ENCODE assay signal across 8 mouse cellular contexts in the genomic region with DNA sequence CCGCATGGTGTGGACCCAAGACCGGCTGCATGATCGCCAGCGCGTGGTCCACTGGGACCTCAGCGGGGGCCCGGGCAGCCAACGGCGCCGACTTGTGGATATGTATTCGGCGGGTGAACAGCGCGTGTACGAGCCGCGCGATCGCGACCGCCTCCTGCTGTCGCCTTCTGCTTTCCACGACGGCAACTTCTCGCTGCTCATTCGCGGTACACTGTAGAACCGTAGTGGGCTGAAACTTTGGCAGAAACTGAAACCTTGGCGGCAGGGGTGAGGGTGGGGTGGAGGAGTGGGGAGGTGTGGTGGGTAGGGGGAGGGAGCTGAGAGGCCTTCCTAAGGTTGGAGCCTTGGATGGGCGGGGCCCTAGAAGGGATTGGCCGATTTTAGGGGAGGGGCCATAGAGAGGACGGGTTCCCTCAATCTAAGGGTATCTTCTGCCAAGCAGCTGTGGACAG. TPM values are rescaled to one million over a fixed set of nuclear protein-coding genes. Genes with fewer than 3 reads are reported as not detected.
A peak's percentile ranks its signal among the peaks of the same experiment; 100 is the strongest.
DNase-seq lines count a peak whose midpoint lies in the region; ATAC-seq and TF ChIP-seq lines count a peak whose summit lies in the region.

No protein-coding gene starts in this region.

- H3K9ac ChIP-seq in forebrain, embryonic 14.5 days (ENCODE audit: low read length) = peak overlapping the region; percentile 13; the same call in 1 of the 2 replicates
- peak overlapping the region; percentile 79 for H3K9ac ChIP-seq in limb, embryonic 13.5 days
- peak overlapping the region; percentile 57 for H3K9ac ChIP-seq in midbrain, embryonic 12.5 days (replicated peaks)
- H3K9ac ChIP-seq in stomach, embryonic 16.5 days (ENCODE audit: low read length) = peak overlapping the region; percentile 80

- H3K4me3 ChIP-seq in bone marrow macrophage, adult 2 months (ENCODE audit: insufficient read depth, low read length) = peak overlapping the region; percentile 60
- H3K4me3 ChIP-seq in forebrain, embryonic 14.5 days (ENCODE audit: low read depth, low read length) = peak overlapping the region; percentile 21
- H3K4me3 ChIP-seq in hindbrain, embryonic 10.5 days = peak overlapping the region; percentile 57
- peak overlapping the region; percentile 60 for H3K4me3 ChIP-seq in limb, embryonic 13.5 days
- H3K4me3 ChIP-seq in midbrain, embryonic 12.5 days = peak overlapping the region; percentile 42
- peak overlapping the region; percentile 69 for H3K4me3 ChIP-seq in stomach, embryonic 16.5 days (replicated peaks; ENCODE audit: low read length)

- TF ChIP-seq CTCF in bone marrow macrophage, adult 2 months (IDR thresholded peaks at IDR 0.05; ENCODE audit: low read depth, low read length) = no peak

- H3K9me3 ChIP-seq in forebrain, embryonic 14.5 days (replicated peaks; ENCODE audit: control insufficient read depth, low read length) = no peaks in the 10 kb centered on the region
- no peaks in the 10 kb centered on the region for H3K9me3 ChIP-seq in hindbrain, embryonic 10.5 days
- H3K9me3 ChIP-seq in limb, embryonic 13.5 days = no peaks in the 10 kb centered on the region
- no peaks in the 10 kb centered on the region for H3K9me3 ChIP-seq in midbrain, embryonic 12.5 days
- H3K9me3 ChIP-seq in stomach, embryonic 16.5 days (replicated peaks; ENCODE audit: control insufficient read depth, low read length) = no peaks in the 10 kb centered on the region

- WGBS in forebrain, embryonic 14.5 days = 1% methylated on average over 32 of the region's 32 CpGs
- 1% methylated on average over 32 of the region's 32 CpGs for WGBS in hindbrain, embryonic 10.5 days
- 1% methylated on average over 32 of the region's 32 CpGs for WGBS in limb, embryonic 13.5 days
- under 1% methylated on average over 32 of the region's 32 CpGs for WGBS in midbrain, embryonic 12.5 days
- WGBS in stomach, embryonic 16.5 days = under 1% methylated on average over 32 of the region's 32 CpGs

- H3K4me2 ChIP-seq in forebrain, embryonic 14.5 days (ENCODE audit: low read length) = peak overlapping the region; percentile 53
- peak overlapping the region; percentile 98 for H3K4me2 ChIP-seq in limb, embryonic 13.5 days (replicated peaks)
- H3K4me2 ChIP-seq in midbrain, embryonic 12.5 days (replicated peaks) = peak overlapping the region; percentile 70
- H3K4me2 ChIP-seq in stomach, embryonic 16.5 days (ENCODE audit: low read depth, low read length) = peak overlapping the region; percentile 93

- peak; percentile 66 for DNase-seq in MEL-GATA-1-ER (ENCODE audit: extremely low read depth, low read depth)
- peak; percentile 50 for DNase-seq in forebrain, embryonic 14.5 days (ENCODE audit: low spot score)
- peak; percentile 51 for DNase-seq in hindbrain, embryonic 10.5 days (ENCODE audit: low spot score)
- no peak for DNase-seq in layer of hippocampus, postnatal 36 days

- no peak overlapping the region for H3K27ac ChIP-seq in bone marrow macrophage, adult 2 months (ENCODE audit: insufficient read depth, low read depth, low read length)
- no peak overlapping the region for H3K27ac ChIP-seq in forebrain, embryonic 14.5 days (ENCODE audit: low read depth, low read length)
- peak overlapping the region; percentile 88 for H3K27ac ChIP-seq in hindbrain, embryonic 10.5 days
- H3K27ac ChIP-seq in limb, embryonic 13.5 days = peak overlapping the region; percentile 69; the same call in 1 of the 2 replicates
- no peak overlapping the region for H3K27ac ChIP-seq in midbrain, embryonic 12.5 days (replicated peaks)
- H3K27ac ChIP-seq in stomach, embryonic 16.5 days (ENCODE audit: low read length) = peak overlapping the region; percentile 97

- no peaks in the 10 kb centered on the region for H3K36me3 ChIP-seq in forebrain, embryonic 14.5 days (ENCODE audit: control insufficient read depth, insufficient read depth, low read length)
- peaks cover 26% of the 10 kb centered on the region for H3K36me3 ChIP-seq in hindbrain, embryonic 10.5 days
- peaks cover 26% of the 10 kb centered on the region for H3K36me3 ChIP-seq in limb, embryonic 13.5 days
- H3K36me3 ChIP-seq in midbrain, embryonic 12.5 days = 0 out of 2 replicates have a peak, but pooled peaks cover 5% of the 10 kb centered on the region
- H3K36me3 ChIP-seq in stomach, embryonic 16.5 days (ENCODE audit: control insufficient read depth, insufficient read depth, low read length) = no peaks in the 10 kb centered on the region; the same call in none of the 2 replicates

- H3K4me1 ChIP-seq in bone marrow macrophage, adult 2 months (ENCODE audit: control insufficient read depth, insufficient read depth, low read length) = peaks cover 17% of the 10 kb centered on the region
- H3K4me1 ChIP-seq in forebrain, embryonic 14.5 days (ENCODE audit: control insufficient read depth, insufficient read depth, low read length) = peaks cover 13% of the 10 kb centered on the region; the same call in 1 of the 2 replicates
- peaks cover 40% of the 10 kb centered on the region for H3K4me1 ChIP-seq in hindbrain, embryonic 10.5 days (replicated peaks)
- peaks cover 33% of the 10 kb centered on the region for H3K4me1 ChIP-seq in limb, embryonic 13.5 days
- peaks cover 26% of the 10 kb centered on the region for H3K4me1 ChIP-seq in midbrain, embryonic 12.5 days
- H3K4me1 ChIP-seq in stomach, embryonic 16.5 days (ENCODE audit: control insufficient read depth, insufficient read depth, low read length) = peaks cover 33% of the 10 kb centered on the region

- H3K27me3 ChIP-seq in forebrain, embryonic 14.5 days (replicated peaks; ENCODE audit: control insufficient read depth, insufficient read depth, low read length) = 0 out of 2 replicates have a peak, but pooled peaks cover 3% of the 10 kb centered on the region
- H3K27me3 ChIP-seq in hindbrain, embryonic 10.5 days (ENCODE audit: insufficient read depth, poor library complexity, severe bottlenecking) = peaks cover 24% of the 10 kb centered on the region
- H3K27me3 ChIP-seq in limb, embryonic 13.5 days = 0 out of 2 replicates have a peak, but pooled peaks cover 6% of the 10 kb centered on the region
- peaks cover 14% of the 10 kb centered on the region for H3K27me3 ChIP-seq in midbrain, embryonic 12.5 days
- H3K27me3 ChIP-seq in stomach, embryonic 16.5 days (ENCODE audit: control insufficient read depth, insufficient read depth, low read length) = no peaks in the 10 kb centered on the region

- ATAC-seq in forebrain, embryonic 14.5 days = peak; percentile 49
- ATAC-seq in limb, embryonic 13.5 days (ENCODE audit: low FRiP score, low read depth) = peak; percentile 72
- peak; percentile 43; the same call in 1 of the 2 replicates for ATAC-seq in midbrain, embryonic 12.5 days (ENCODE audit: low FRiP score, low read depth)
- peak; percentile 44 for ATAC-seq in stomach, embryonic 16.5 days (ENCODE audit: insufficient read depth, low FRiP score)

- TF ChIP-seq POLR2A in bone marrow macrophage, adult 2 months (IDR thresholded peaks at IDR 0.05; ENCODE audit: borderline replicate concordance, low read depth, low read length) = no peak

RNA-seq across cellular contexts. Expression of gene Mxra8, which starts 1.5 kb away (rescaled TPM):
- 1.2 and 2.7 TPM in 2 replicates for polyA plus RNA-seq in bone marrow macrophage, adult 2 months (2012; ENCODE audit: insufficient read depth, insufficient read length, missing spikeins)
- polyA plus RNA-seq in forebrain, embryonic 14.5 days (2014; fragmentation: Nextera tagmentation; extraction: Ambion mirVana) = 15.6 and 22.1 TPM in 2 replicates
- polyA plus RNA-seq in hindbrain, embryonic 10.5 days (2016; fragmentation: Nextera tagmentation; extraction: Ambion mirVana) = 56.1 and 56.7 TPM in 2 replicates
- polyA plus RNA-seq in limb, embryonic 13.5 days (2015; fragmentation: Nextera tagmentation; extraction: Ambion mirVana) = 76.6 and 92.7 TPM in 2 replicates
- polyA plus RNA-seq in midbrain, embryonic 12.5 days (2016; fragmentation: Nextera tagmentation; extraction: Ambion mirVana) = 31.9 and 36.0 TPM in 2 replicates
- 126 and 152 TPM in 2 replicates for polyA plus RNA-seq in stomach, embryonic 16.5 days (2015; fragmentation: Nextera tagmentation; extraction: Ambion mirVana)
- 1 to 10 TPM; 5.6 to 8.1 TPM for total RNA-seq in layer of hippocampus, postnatal 36 days (2021)

RNA-seq across cellular contexts. Expression of gene Dvl1, which starts 6.2 kb away (rescaled TPM):
- polyA plus RNA-seq in bone marrow macrophage, adult 2 months (2012; ENCODE audit: insufficient read depth, insufficient read length, missing spikeins) = 20.9 and 27.3 TPM in 2 replicates
- 10.8 and 12.4 TPM in 2 replicates for polyA plus RNA-seq in forebrain, embryonic 14.5 days (2014; fragmentation: Nextera tagmentation; extraction: Ambion mirVana)
- polyA plus RNA-seq in hindbrain, embryonic 10.5 days (2016; fragmentation: Nextera tagmentation; extraction: Ambion mirVana) = 4.3 and 5.1 TPM in 2 replicates
- polyA plus RNA-seq in limb, embryonic 13.5 days (2015; fragmentation: Nextera tagmentation; extraction: Ambion mirVana) = 4.3 and 5.7 TPM in 2 replicates
- polyA plus RNA-seq in midbrain, embryonic 12.5 days (2016; fragmentation: Nextera tagmentation; extraction: Ambion mirVana) = 8.4 and 9.8 TPM in 2 replicates
- 5.0 and 5.3 TPM in 2 replicates for polyA plus RNA-seq in stomach, embryonic 16.5 days (2015; fragmentation: Nextera tagmentation; extraction: Ambion mirVana)
- total RNA-seq in layer of hippocampus, postnatal 36 days (2021) = 10 to 100 TPM; 75.6 to 76.6 TPM

RNA-seq across cellular contexts. Expression of gene Aurkaip1, which starts 10.0 kb away (rescaled TPM):
- polyA plus RNA-seq in bone marrow macrophage, adult 2 months (2012; ENCODE audit: insufficient read depth, insufficient read length, missing spikeins) = 99.3 and 105 TPM in 2 replicates
- 120 and 135 TPM in 2 replicates for polyA plus RNA-seq in forebrain, embryonic 14.5 days (2014; fragmentation: Nextera tagmentation; extraction: Ambion mirVana)
- polyA plus RNA-seq in hindbrain, embryonic 10.5 days (2016; fragmentation: Nextera tagmentation; extraction: Ambion mirVana) = 171 and 186 TPM in 2 replicates
- 140 and 144 TPM in 2 replicates for polyA plus RNA-seq in limb, embryonic 13.5 days (2015; fragmentation: Nextera tagmentation; extraction: Ambion mirVana)
- 130 and 136 TPM in 2 replicates for polyA plus RNA-seq in midbrain, embryonic 12.5 days (2016; fragmentation: Nextera tagmentation; extraction: Ambion mirVana)
- 135 and 158 TPM in 2 replicates for polyA plus RNA-seq in stomach, embryonic 16.5 days (2015; fragmentation: Nextera tagmentation; extraction: Ambion mirVana)
- 10 to 100 TPM; 88.4 to 98.2 TPM for total RNA-seq in layer of hippocampus, postnatal 36 days (2021)

RNA-seq across cellular contexts. Expression of gene Tas1r3, which starts 22.1 kb away (rescaled TPM):
- 0.62 and 0.68 TPM in 2 replicates for polyA plus RNA-seq in bone marrow macrophage, adult 2 months (2012; ENCODE audit: insufficient read depth, insufficient read length, missing spikeins)
- 0.46 and 0.61 TPM in 2 replicates for polyA plus RNA-seq in forebrain, embryonic 14.5 days (2014; fragmentation: Nextera tagmentation; extraction: Ambion mirVana)
- 0.37 and 0.41 TPM in 2 replicates for polyA plus RNA-seq in hindbrain, embryonic 10.5 days (2016; fragmentation: Nextera tagmentation; extraction: Ambion mirVana)
- polyA plus RNA-seq in limb, embryonic 13.5 days (2015; fragmentation: Nextera tagmentation; extraction: Ambion mirVana) = 0.25 and 0.33 TPM in 2 replicates
- 0.51 and 0.57 TPM in 2 replicates for polyA plus RNA-seq in midbrain, embryonic 12.5 days (2016; fragmentation: Nextera tagmentation; extraction: Ambion mirVana)
- polyA plus RNA-seq in stomach, embryonic 16.5 days (2015; fragmentation: Nextera tagmentation; extraction: Ambion mirVana) = 0.32 and 0.35 TPM in 2 replicates
- total RNA-seq in layer of hippocampus, postnatal 36 days (2021) = under 1 TPM; 0.15 to 0.48 TPM

RNA-seq across cellular contexts. Expression of gene Cptp, which starts 28.2 kb away (rescaled TPM):
- polyA plus RNA-seq in bone marrow macrophage, adult 2 months (2012; ENCODE audit: insufficient read depth, insufficient read length, missing spikeins) = 11.6 and 13.9 TPM in 2 replicates
- polyA plus RNA-seq in forebrain, embryonic 14.5 days (2014; fragmentation: Nextera tagmentation; extraction: Ambion mirVana) = 28.3 and 29.5 TPM in 2 replicates
- polyA plus RNA-seq in hindbrain, embryonic 10.5 days (2016; fragmentation: Nextera tagmentation; extraction: Ambion mirVana) = 22.0 and 24.8 TPM in 2 replicates
- 13.6 and 13.8 TPM in 2 replicates for polyA plus RNA-seq in limb, embryonic 13.5 days (2015; fragmentation: Nextera tagmentation; extraction: Ambion mirVana)
- 21.7 and 23.5 TPM in 2 replicates for polyA plus RNA-seq in midbrain, embryonic 12.5 days (2016; fragmentation: Nextera tagmentation; extraction: Ambion mirVana)
- polyA plus RNA-seq in stomach, embryonic 16.5 days (2015; fragmentation: Nextera tagmentation; extraction: Ambion mirVana) = 19.4 and 23.0 TPM in 2 replicates
- total RNA-seq in layer of hippocampus, postnatal 36 days (2021) = 10 to 100 TPM; 24.5 to 24.9 TPM

Comparison
In these comparisons a context has a peak if more than half of its experiments do, and no peak if none do; other contexts are left out.
1. DNase-seq: peak in MEL-GATA-1-ER (single experiment), forebrain, embryonic 14.5 days (single experiment) and hindbrain, embryonic 10.5 days (single experiment); none in layer of hippocampus, postnatal 36 days (0 of 2).
2. H3K27ac ChIP-seq: peak in hindbrain, embryonic 10.5 days (single experiment), limb, embryonic 13.5 days (single experiment) and stomach, embryonic 16.5 days (single experiment); none in bone marrow macrophage, adult 2 months (single experiment), forebrain, embryonic 14.5 days (single experiment) and midbrain, embryonic 12.5 days (single experiment).
3. H3K9ac ChIP-seq: peak in every context shown above with its lines; median percentile 80 in stomach, embryonic 16.5 days; 79 in limb, embryonic 13.5 days; 57 in midbrain, embryonic 12.5 days; 13 in forebrain, embryonic 14.5 days.
4. Peak in every context shown above with its lines, with median percentiles within 50 percentile points of each other: H3K4me3 ChIP-seq, ATAC-seq and H3K4me2 ChIP-seq.